ENCODE assay signal across 21 mouse cellular contexts in genomic region chr6:17727891-17728790, GRCm38 (mm10). TPM values are rescaled to one million over a fixed set of nuclear protein-coding genes. Genes with fewer than 3 reads are reported as not detected.
DNase-seq lines count a peak whose midpoint lies in the region; ATAC-seq and TF ChIP-seq lines count a peak whose summit lies in the region.
"Had no signal": no experiment of that assay in that cellular context is flagged by ENCODE, and none has a peak within 500 bp of the region (broad histone marks: within the 10 kb centered on the region; RNA-seq: fewer than 3 reads in every experiment).

No protein-coding gene starts in this region.

- H3K4me2 ChIP-seq in intestine, embryonic 16.5 days (ENCODE audit: low read depth, low read length), result no peak overlapping the region
- H3K4me2 ChIP-seq in liver, embryonic 12.5 days, result no peak overlapping the region
- H3K4me2 ChIP-seq: forebrain, embryonic 15.5 days; hindbrain, embryonic 15.5 days had no signal

- H3K27me3 ChIP-seq in liver, adult 2 months (ENCODE audit: control insufficient read depth, insufficient read depth, low read length), result no peaks in the 10 kb centered on the region
- no peaks in the 10 kb centered on the region for H3K27me3 ChIP-seq in intestine, embryonic 16.5 days (replicated peaks; ENCODE audit: control insufficient read depth, insufficient read depth, low read length)
- no peaks in the 10 kb centered on the region for H3K27me3 ChIP-seq in liver, embryonic 12.5 days (replicated peaks)
- H3K27me3 ChIP-seq: CH12.LX; forebrain, embryonic 15.5 days; hindbrain, embryonic 15.5 days had no signal

- H3K9ac ChIP-seq in liver, adult 2 months (ENCODE audit: low read depth, low read length), result no peak overlapping the region
- no peak overlapping the region for H3K9ac ChIP-seq in intestine, embryonic 16.5 days (ENCODE audit: low read depth, low read length)
- H3K9ac ChIP-seq in liver, embryonic 12.5 days, result 0 out of 2 replicates have a peak overlapping the region, but pooled peaks have one; percentile 6
- H3K9ac ChIP-seq: forebrain, embryonic 15.5 days; hindbrain, embryonic 15.5 days had no signal

- TF ChIP-seq CTCF in liver, adult 2 months (IDR thresholded peaks at IDR 0.05; ENCODE audit: low read depth, low read length), result no peak

- peak; percentile 70 for DNase-seq in liver, adult 2 months (ENCODE audit: extremely low read depth, low read depth, low spot score)
- DNase-seq in liver, result no peak
- no peak for DNase-seq in cerebellum, adult 9-10 months
- no peak for DNase-seq in Muller cell, postnatal 12 days (ENCODE audit: inconsistent ontology term)
- DNase-seq in spleen, postnatal 4 days (ENCODE audit: low spot score in 2 of 2), result no peak
- DNase-seq: adrenal gland, adult 2 months; cerebellum, postnatal 10 days; gastrocnemius, adult 2 months; heart, adult 18-20 months; heart, postnatal 36 days; kidney, adult 2 months; layer of hippocampus, adult 9-11 months; thymus, adult 2 months had no signal

- WGBS in liver, adult 2 months, result 53% methylated on average over 9 of the region's 9 CpGs
- 79% methylated on average over 9 of the region's 9 CpGs for WGBS in intestine, embryonic 16.5 days
- 65% methylated on average over 9 of the region's 9 CpGs for WGBS in liver, embryonic 12.5 days (ENCODE audit: insufficient replicate concordance)

- H3K9me3 ChIP-seq in intestine, embryonic 16.5 days (ENCODE audit: control insufficient read depth, low read length), result no peaks in the 10 kb centered on the region
- H3K9me3 ChIP-seq in liver, embryonic 12.5 days (replicated peaks), result no peaks in the 10 kb centered on the region
- H3K9me3 ChIP-seq: forebrain, embryonic 15.5 days; hindbrain, embryonic 15.5 days had no signal

- ATAC-seq in intestine, embryonic 16.5 days, result peak; percentile 89
- peak; percentile 64 for ATAC-seq in liver, embryonic 12.5 days
- peak; percentile 30 for ATAC-seq in megakaryocyte progenitor cell, adult 5-6 weeks (replicated peaks; ENCODE audit: poor library complexity)
- ATAC-seq: forebrain, embryonic 15.5 days; lung, postnatal 0 days had no signal

- H3K36me3 ChIP-seq in liver, adult 2 months (ENCODE audit: control insufficient read depth, insufficient read depth, low read length), result no peaks in the 10 kb centered on the region
- no peaks in the 10 kb centered on the region for H3K36me3 ChIP-seq in intestine, embryonic 16.5 days (ENCODE audit: control insufficient read depth, insufficient read depth, low read length)
- no peaks in the 10 kb centered on the region for H3K36me3 ChIP-seq in liver, embryonic 12.5 days
- H3K36me3 ChIP-seq: forebrain, embryonic 15.5 days; hindbrain, embryonic 15.5 days had no signal

- H3K79me2 ChIP-seq in liver, adult 2 months (ENCODE audit: control insufficient read depth, insufficient read depth, low read length), result peaks cover 11% of the 10 kb centered on the region; the same call in 1 of the 2 replicates

- H3K27ac ChIP-seq in liver, adult 2 months (replicated peaks; ENCODE audit: insufficient read depth, low read depth, low read length), result no peak overlapping the region
- H3K27ac ChIP-seq in intestine, embryonic 16.5 days (ENCODE audit: low read length), result no peak overlapping the region
- peak overlapping the region; percentile 30; the same call in 1 of the 2 replicates for H3K27ac ChIP-seq in liver, embryonic 12.5 days
- H3K27ac ChIP-seq: forebrain, embryonic 15.5 days; gastrocnemius, adult 2 months; hindbrain, embryonic 15.5 days; left cerebral cortex, adult 2 months had no signal

- no peak overlapping the region for H3K4me3 ChIP-seq in liver, adult 2 months (ENCODE audit: insufficient read depth, low read depth, low read length)
- H3K4me3 ChIP-seq in intestine, embryonic 16.5 days (ENCODE audit: low read length), result no peak overlapping the region
- H3K4me3 ChIP-seq in liver, embryonic 12.5 days, result no peak overlapping the region
- H3K4me3 ChIP-seq: forebrain, embryonic 15.5 days; gastrocnemius, adult 2 months; hindbrain, embryonic 15.5 days; left cerebral cortex, adult 2 months had no signal

- H3K4me1 ChIP-seq in liver, adult 2 months (ENCODE audit: control insufficient read depth, insufficient read depth, low read length), result peaks cover 6% of the 10 kb centered on the region
- H3K4me1 ChIP-seq in intestine, embryonic 16.5 days (ENCODE audit: control insufficient read depth, insufficient read depth, low read length), result no peaks in the 10 kb centered on the region
- H3K4me1 ChIP-seq in liver, embryonic 12.5 days, result peaks cover 54% of the 10 kb centered on the region
- H3K4me1 ChIP-seq: hindbrain, embryonic 15.5 days had no signal

- no peak for TF ChIP-seq POLR2A in liver, adult 2 months (IDR thresholded peaks at IDR 0.05; ENCODE audit: extremely low read depth, insufficient read depth, low read length)

RNA-seq across cellular contexts. Expression of gene St7, which starts 35.4 kb away (rescaled TPM):
- total RNA-seq in liver, adult 2 months (2014; rRNA removed), result 8.7 and 8.8 TPM in 2 replicates
- polyA plus RNA-seq in liver, adult 2 months (2012; rRNA removed), result 5.7 and 7.1 TPM in 2 replicates
- polyA plus RNA-seq in intestine, embryonic 16.5 days (2015; fragmentation: Nextera tagmentation; extraction: Ambion mirVana), result 20.5 and 21.8 TPM in 2 replicates
- polyA plus RNA-seq in liver, embryonic 12.5 days (2016; fragmentation: Nextera tagmentation; extraction: Ambion mirVana), result 13.8 and 14.5 TPM in 2 replicates
- 32.6 and 46.3 TPM in 2 replicates for total RNA-seq in megakaryocyte progenitor cell, adult 5-6 weeks (2015)
- total RNA-seq in megakaryocyte progenitor cell, adult 5-6 weeks (2017), result 37.4 and 40.3 TPM in 2 replicates

Comparison
In these comparisons a context has a peak if more than half of its experiments do, and no peak if none do; other contexts are left out.
1. ATAC-seq: peak in every context shown above with its lines; median percentile 89 in intestine, embryonic 16.5 days; 64 in liver, embryonic 12.5 days; 30 in megakaryocyte progenitor cell, adult 5-6 weeks.